Mouse (Mus musculus) frontal cortex, postnatal 25 days (tissue): ENCODE measurements around the gene Zfp853.

ENCODE experiments used
- DNase-seq, 2 experiments: peaks; one replicate each; pipeline ENCODE4 v3.0.0; 2022; ENCODE audit warnings: low spot score in 2 of 2

Zfp853 gene

DNA sequence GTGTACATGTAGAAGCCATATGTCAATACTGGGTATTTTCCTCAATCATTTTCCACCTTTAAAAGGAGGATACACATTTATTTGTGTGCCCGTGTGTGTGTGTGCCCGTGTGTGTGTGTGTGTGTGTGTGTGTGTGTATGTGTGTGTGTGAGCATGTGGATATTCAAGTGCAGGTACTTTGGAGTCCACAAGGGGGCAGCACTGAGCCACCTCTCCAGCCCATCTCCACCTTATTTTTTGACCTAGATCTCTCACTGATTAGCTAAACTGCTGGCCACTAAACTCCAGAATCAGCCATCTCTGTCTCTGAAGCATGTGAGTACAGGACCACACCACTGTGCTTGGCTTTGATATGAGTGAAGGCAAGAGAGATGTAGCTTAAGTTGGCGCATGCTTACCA, 1.4 kb upstream of the Zfp853 start:
- DNase-seq = no peak

DNA sequence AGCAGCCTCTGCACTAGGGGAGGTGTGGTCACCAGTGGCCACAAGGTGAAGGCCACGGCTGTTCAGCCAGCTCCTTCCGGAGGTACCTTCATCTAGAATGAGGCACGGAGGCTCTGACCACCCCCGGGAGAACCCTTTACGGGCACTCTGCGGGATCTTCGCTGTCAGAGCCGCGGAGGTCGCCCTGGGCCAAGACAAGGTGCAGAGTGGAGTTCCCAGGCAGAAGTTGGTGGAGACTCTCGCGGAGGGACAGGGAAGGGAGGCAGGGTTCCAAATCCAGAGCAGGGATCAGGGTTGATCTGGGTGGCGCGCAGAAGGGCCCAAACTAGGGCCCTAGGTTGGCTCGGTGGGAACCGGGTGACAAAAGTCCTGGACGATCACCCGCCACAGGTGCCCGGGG, 544 bp downstream of the Zfp853 start:
- no peak for DNase-seq

GRCm38 (mm10) chr5:143289299-143289698, 4.1 kb downstream of the Zfp853 start:
- no peak for DNase-seq

DNA sequence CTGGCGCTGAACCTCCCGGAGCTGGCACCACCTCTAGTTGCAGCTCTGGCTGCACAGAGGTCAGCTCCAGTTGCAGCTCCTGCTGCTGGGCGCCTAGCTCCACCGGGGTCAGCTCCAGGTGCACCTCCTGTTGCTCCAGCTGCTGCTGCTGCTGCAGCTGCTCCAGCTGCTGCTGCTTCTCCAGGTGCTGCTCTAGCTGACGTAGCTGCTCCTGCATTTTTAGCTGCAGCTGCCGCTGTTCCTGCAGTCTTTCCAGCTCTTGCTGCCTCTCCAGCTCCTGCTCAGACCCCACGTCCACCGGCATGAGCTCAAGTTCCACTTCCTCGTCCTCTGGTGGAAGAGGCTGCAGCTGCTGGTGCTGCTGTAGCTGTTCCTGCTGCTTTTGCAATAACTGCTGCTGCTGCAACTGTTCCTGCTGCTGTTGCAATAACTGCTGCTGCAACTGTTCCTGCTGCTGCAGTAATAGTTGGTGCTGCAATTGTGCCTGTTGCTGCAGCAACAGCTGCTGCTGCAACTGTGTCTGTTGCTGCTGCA, 5.0 kb downstream of the Zfp853 start:
- no peak for DNase-seq

GRCm38 (mm10) chr5:143287774-143288328, 5.6 kb downstream of the Zfp853 start:
- no peak for DNase-seq

GRCm38 (mm10) chr5:143284762-143285161, 8.7 kb downstream of the Zfp853 start:
- DNase-seq = no peak

DNA sequence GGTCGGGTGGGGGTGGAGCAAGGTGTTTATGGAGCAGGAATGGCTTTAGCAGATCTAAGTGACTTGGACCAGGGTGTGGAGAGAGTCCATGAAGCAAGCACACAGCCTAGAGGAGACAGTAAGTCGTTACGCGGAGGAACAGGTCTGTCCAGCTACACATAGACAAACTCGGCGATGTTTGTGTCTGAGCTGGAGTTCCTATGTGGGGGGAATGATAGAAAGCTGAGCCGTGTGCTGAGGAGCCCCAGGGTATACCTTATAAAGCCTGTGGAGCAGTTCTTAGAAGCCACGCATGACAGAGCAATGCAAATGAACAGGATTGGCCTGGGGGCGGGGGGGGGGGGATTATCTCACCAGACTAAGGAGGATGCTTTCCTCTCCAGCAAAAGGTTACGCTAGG, 14.2 kb downstream of the Zfp853 start:
- no peak for DNase-seq

DNA sequence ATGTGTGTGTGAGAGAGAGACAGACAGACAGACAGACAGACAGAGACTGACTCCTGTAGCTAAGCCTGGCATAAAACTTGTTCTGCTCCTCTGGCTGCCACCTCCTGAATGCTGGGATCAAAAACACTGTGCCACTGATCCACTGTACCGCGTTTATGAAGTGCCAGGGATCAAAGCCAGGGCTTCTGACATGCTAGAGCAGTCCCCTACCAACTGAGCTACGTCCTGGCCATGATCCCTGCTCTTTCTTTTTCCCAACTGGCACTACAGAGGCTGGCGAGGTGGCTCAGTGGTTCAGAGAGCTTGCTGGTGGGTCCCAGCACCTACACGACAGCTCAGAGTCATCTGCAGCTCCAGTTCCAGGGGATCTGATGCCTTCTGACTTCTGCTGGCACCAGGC, 17.7 kb downstream of the Zfp853 start:
- no peak for DNase-seq

GRCm38 (mm10) chr5:143272540-143273330, 20.7 kb downstream of the Zfp853 start:
- no peak for DNase-seq

DNA sequence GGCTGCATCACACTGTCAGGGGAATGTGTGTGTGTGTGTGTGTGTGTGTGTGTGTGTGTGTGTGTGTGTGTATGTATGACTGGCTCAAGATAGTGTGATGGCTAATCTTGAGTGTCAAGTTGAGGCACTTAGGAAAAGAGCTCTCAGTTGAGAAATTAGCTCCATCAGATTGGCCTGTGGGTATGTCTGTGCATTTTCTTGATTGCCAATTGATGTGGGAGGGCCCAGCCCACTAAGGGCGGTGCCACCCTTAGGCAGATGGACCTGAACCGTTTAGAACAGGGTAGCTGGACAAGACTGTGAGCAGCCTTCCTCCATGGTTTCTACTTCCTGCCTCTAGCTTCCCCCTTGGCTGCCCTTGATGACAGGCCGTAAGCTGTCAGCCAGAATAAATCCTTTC, 21.3 kb downstream of the Zfp853 start:
- no peak for DNase-seq

- DNase-seq = no peak
Observed at GRCm38 (mm10) chr5:143271642-143272041, 21.8 kb downstream of the Zfp853 start.

- DNase-seq = no peak
Observed at GRCm38 (mm10) chr5:143270151-143270519, 23.3 kb downstream of the Zfp853 start.

DNA sequence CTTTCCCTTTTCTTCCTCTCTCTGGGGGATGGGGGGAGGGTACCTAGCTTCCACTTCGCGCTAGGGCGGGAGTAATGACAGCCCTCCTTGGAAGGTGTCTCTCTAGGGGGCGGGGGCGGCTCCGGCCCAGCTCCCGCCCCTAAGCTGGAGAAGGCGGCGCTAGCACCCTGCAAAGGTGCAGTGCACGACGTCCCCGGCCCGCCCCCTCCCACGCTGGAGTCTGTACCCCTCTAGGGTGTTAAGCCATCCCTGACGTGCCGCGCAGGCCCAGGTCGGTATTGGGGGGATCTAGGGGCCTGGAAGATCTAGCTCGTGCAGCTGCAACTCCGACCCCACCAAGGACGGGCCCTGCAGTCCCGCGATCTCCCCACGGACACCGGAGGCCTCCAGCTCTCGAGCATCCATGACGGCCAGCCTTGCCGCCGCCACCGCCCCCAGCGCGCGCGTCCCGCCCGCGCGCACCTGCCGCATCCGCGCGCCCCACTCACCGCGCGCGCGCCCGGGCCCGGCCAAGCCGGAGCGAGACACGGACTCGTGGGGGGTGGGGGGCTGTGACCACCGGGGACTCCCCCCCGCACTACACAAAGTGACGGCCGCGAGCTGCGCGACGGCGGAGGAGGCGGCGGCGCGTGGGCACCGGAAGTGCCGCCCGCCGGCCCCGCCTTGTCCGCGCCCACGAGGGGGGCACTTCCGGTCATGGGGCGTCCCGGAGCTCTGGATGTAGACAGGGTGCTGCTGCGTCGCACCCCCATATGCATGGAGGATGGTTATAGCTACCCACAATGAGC, 23.9 kb downstream of the Zfp853 start, which contains the start of gene Zfp316:
TSS of gene Zfp316 (minus strand) at position 660 of the 788 bp plus-strand sequence.
- peak; percentile 39 to 47 for DNase-seq

DNA sequence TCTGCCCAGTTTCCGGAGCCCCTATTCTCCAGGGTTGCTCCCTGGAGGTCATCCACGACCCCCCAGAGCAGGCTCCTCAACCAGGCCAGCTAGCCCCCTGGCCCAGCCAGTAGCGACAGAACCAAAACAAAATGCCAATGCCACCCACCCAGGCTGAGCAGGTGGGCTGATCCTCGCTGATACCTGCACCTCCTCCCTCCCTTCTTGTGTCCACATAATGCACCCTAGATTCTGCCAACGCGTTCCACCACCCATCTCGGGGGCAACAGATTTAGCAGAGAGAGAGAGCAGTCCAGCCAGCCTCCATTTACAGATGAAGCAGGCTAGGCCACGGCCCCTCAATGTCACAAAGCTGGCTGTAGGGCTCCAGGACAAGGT, 24.4 kb downstream of the Zfp853 start:
- DNase-seq = no peak

- DNase-seq = no peak
Observed at GRCm38 (mm10) chr5:143266794-143267193, 26.6 kb downstream of the Zfp853 start.

GRCm38 (mm10) chr5:143265409-143265808, 28.0 kb downstream of the Zfp853 start:
- DNase-seq = no peak

GRCm38 (mm10) chr5:143264689-143265088, 28.7 kb downstream of the Zfp853 start:
- no peak for DNase-seq

DNA sequence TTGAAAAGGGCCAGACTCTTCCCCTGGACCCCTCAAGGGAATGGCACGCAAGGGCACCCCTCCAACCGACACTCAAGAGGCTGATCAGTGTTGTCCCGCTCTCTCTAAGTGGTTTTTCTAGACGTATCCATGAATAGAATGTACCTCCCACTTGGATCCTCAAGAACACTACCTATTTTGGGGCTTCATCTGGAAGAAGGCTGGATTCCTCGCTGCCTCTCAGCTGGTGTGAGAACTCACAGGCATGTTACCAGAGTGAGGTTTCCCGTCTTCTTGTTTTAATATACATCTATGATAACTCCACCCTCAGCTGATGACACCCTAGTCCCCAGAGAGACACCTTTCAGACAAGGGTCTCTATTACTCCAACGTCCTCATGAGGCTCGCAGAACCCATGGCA, 31.8 kb downstream of the Zfp853 start:
- DNase-seq = no peak

DNA sequence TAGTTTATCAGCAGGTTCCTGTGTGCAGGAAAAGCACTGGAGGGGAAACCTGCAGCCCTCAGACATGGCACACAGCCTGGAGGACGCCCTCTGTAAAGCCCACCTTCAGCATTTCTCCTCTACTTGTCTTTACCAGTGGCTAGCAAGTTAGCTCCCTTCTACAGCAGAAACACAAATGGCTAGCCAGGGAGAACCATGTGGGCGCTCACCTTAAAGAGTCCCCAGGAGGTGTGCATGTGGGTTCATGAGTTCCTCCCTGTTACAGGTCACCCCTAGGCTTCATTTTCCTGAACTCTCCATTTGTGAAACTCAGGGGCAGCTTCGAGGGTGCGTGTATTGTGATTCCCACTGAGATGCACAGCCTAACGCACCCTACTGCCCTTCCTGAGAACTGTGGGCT, 37.6 kb downstream of the Zfp853 start:
- no peak for DNase-seq

DNA sequence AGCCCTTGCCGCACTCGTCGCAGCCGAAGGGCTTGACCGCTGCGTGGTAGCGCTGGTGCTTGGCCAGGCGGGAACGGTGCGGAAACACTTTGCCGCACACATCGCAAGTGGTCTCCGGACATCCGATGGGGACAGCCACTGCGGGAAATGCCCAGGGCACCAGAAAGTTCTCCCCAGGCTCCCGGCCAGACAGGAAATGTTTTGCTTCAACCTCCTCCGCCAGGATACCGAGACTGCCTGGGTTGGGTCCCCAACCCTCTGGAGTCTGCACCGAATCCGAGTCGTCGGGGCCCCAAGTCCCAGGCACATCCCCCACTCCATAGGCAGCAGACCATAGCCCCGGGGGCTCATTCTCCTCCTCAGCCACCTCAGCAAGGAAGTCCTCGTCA, 38.3 kb downstream of the Zfp853 start:
- no peak for DNase-seq

- DNase-seq = no peak
Observed at GRCm38 (mm10) chr5:143254487-143255130, 38.8 kb downstream of the Zfp853 start.

- DNase-seq = no peak
Observed at GRCm38 (mm10) chr5:143253881-143254486, 39.4 kb downstream of the Zfp853 start.
